Mouse (Mus musculus) heart, embryonic 10.5 days (tissue): Measurements from ENCODE around the gene 6430531B16Rik. TPM values are rescaled to one million over a fixed set of nuclear protein-coding genes. Genes with fewer than 3 reads are reported as not detected.
A peak's percentile ranks its signal among the peaks of the same experiment; 100 is the strongest.

Source experiments
- DNase-seq: peaks from one replicate; pipeline ENCODE4 v3.0.0-alpha.2; 2017; ENCODE audit warnings: low spot score
- H3K27ac ChIP-seq: fragments of 300-500 bp; sonication (generic); 2 replicates; pipeline ENCODE4 v1.5.1; 2016; ENCODE audit warnings: mild to moderate bottlenecking
- H3K27me3 ChIP-seq: fragments of 300-500 bp; sonication (generic); 2 replicates; pipeline ENCODE4 v1.6.1; 2016; ENCODE audit warnings: mild to moderate bottlenecking; ENCODE audit not compliant: poor library complexity, insufficient read depth, severe bottlenecking
- H3K36me3 ChIP-seq: fragments of 300-500 bp; sonication (generic); 2 replicates; pipeline ENCODE4 v1.6.1; 2016; ENCODE audit warnings: mild to moderate bottlenecking, moderate library complexity
- H3K4me1 ChIP-seq: fragments of 300-500 bp; sonication (generic); 2 replicates; pipeline ENCODE4 v1.6.1; 2016; ENCODE audit warnings: mild to moderate bottlenecking
- H3K4me3 ChIP-seq: fragments of 300-500 bp; sonication (generic); 2 replicates; pipeline ENCODE4 v1.5.1; 2016; ENCODE audit warnings: mild to moderate bottlenecking, moderate library complexity
- H3K9me3 ChIP-seq: fragments of 300-500 bp; sonication (generic); 2 replicates; pipeline ENCODE4 v1.6.1; 2016; ENCODE audit warnings: mild to moderate bottlenecking, moderate library complexity
- whole genome bisulfite sequencing: fragments of 180-500 bp; shearing (Covaris S2); methylation state at CpG from one replicate; pipeline ENCODE4 v1.1.7; 2016; 5-methylcytosine and 5-hydroxymethylcytosine counted together
- polyA plus RNA-seq: library from polyadenylated mRNA; unstranded; fragments of >200 nt; fragmentation: Nextera tagmentation; extraction: Ambion mirVana; gene quantifications from 2 replicates; pipeline ENCODE4 v1.2.1, GENCODE M21; 2016

The 6430531B16Rik gene
- polyA plus RNA-seq, 1 experiment from 2014 or later, result 0.33 TPM

DNA sequence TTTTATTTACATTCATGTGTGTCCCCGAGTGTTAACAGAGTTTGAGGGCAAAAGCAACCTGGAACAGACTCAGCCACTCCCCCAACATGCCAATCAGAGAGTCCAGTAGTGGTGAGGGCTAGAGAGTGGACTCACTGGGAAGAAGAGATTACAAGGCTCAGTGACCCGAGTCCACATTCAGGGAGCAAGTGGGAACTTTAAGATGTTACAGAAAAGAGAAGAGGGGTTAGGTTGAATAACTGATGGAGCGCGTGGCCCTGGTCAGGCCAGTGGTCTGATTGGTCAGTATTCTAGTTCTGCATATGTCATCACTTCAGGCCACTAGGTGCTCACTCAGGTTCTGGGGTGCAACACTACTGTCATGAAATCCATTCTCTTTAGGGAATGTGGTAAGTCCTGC, 11.4 kb downstream of the 6430531B16Rik start:
- DNase-seq, result no peak
- Histone ChIP-seq H3K36me3 (no peaks in the 10 kb centered on the region), H3K9me3 (no peaks in the 10 kb centered on the region), H3K27ac (no peak overlapping the region), H3K4me3 (no peak overlapping the region), H3K27me3 (peaks cover 76% of the 10 kb centered on the region), H3K4me1 (no peaks in the 10 kb centered on the region)
- WGBS, result 26% methylated on average over 4 of the region's 4 CpGs

DNA sequence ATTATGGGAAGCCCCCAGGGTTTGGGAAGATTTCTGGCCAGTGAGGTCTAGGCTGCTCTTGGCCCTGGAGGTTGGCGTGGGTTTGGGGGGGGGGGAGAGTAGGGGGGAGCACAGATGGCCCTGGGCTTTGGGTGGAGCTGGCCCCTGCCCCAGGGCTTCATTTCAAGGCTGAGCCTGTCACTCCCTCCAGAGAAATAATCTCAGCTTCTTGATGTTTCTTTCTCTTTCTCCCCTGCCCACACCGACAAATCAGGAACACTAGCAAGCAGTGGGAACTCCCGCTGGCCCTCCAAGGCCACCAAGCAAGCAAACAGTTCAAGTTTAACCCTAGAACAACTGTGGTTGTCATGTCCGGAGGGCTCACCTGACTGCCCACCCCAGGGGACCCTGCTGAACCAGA, 14.7 kb downstream of the 6430531B16Rik start:
- 59% methylated on average over 4 of the region's 4 CpGs for WGBS
- H3K27me3 ChIP-seq, result peaks cover 74% of the 10 kb centered on the region

DNA sequence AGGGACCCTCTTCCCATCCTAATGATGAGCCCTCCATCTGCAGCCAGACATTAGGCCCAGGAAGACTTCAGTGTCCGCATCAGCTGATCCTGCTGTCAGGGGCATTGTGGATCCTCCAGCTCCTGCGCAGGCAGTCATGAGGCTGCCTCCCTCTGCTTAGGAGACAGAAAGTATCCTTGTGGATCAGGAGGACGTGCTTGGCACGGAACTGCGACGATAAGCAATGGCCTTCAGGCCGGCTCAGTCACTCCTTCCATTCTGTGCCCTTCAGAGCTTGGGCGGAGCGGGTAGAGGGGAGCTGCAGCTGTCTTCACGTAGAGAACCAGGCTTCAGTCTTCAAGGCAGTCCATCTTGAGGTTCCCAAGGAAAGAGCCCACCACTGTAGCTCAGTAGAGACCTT, 17.4 kb downstream of the 6430531B16Rik start:
- WGBS, result 81% methylated on average over 10 of the region's 10 CpGs
- no peak for DNase-seq
- Histone ChIP-seq H3K4me1 (peaks cover 9% of the 10 kb centered on the region), H3K9me3 (no peaks in the 10 kb centered on the region), H3K36me3 (no peaks in the 10 kb centered on the region), H3K27ac (no peak overlapping the region), H3K4me3 (no peak overlapping the region), H3K27me3 (peaks cover 81% of the 10 kb centered on the region)

More for the DNA sequence above, 14.7 kb downstream of the 6430531B16Rik start:
- H3K4me3 ChIP-seq, result no peak overlapping the region
- H3K36me3 ChIP-seq, result no peaks in the 10 kb centered on the region
- no peak overlapping the region for H3K27ac ChIP-seq
- DNase-seq, result no peak
- H3K9me3 ChIP-seq, result no peaks in the 10 kb centered on the region
- no peaks in the 10 kb centered on the region for H3K4me1 ChIP-seq

DNA sequence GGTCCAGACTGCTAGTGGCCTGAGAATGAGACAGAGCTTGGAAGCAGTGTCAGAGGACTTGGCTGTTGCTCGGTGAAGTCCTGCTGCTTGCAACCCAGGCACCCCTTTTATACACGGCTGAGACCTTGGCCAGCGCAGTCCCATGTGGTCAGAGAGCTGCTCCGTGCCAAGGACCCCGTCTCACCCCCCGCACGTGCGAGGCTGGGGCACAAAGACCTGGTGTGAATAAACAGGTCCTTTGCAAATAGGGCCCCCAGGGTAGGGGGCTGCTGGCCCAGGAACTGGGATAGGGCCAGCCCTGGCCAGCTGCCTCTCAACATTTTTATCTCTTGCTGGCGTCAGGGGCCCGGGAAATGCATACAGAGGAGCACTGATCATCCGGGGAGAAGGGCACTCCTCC, 20.6 kb downstream of the 6430531B16Rik start:
- WGBS, result 25% methylated on average over 11 of the region's 11 CpGs
- Histone ChIP-seq H3K4me3 (0 out of 2 replicates have a peak overlapping the region, but pooled peaks have one; percentile 8), H3K9me3 (no peaks in the 10 kb centered on the region), H3K27ac (no peak overlapping the region; the same call in 1 of the 2 replicates), H3K4me1 (peaks cover 9% of the 10 kb centered on the region), H3K36me3 (no peaks in the 10 kb centered on the region), H3K27me3 (peaks cover 80% of the 10 kb centered on the region)
- no peak for DNase-seq

DNA sequence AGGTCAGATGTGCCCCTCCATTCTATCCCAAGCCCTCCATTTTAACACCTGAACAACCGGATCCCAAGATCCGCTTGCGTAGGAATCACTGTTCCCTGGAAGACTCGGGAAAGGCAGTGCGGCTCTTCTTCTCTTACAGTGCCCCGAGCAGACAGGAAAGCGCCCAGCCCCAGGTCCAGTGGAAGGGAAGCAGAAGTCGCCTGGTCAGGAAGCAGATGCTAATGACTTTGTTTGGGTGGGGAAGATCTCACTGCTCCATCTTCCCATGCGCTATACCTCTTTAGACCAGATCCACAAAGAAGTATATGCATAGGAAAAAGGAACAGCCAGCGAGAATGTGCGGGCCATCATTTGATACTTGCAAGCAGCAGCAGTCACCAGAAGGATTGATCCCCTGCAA, 21.1 kb downstream of the 6430531B16Rik start:
- Histone ChIP-seq H3K4me1 (peaks cover 9% of the 10 kb centered on the region), H3K9me3 (no peaks in the 10 kb centered on the region), H3K27ac (no peak overlapping the region), H3K36me3 (no peaks in the 10 kb centered on the region), H3K27me3 (peaks cover 80% of the 10 kb centered on the region), H3K4me3 (no peak overlapping the region)
- 47% methylated on average over 11 of the region's 11 CpGs for WGBS
- no peak for DNase-seq

DNA sequence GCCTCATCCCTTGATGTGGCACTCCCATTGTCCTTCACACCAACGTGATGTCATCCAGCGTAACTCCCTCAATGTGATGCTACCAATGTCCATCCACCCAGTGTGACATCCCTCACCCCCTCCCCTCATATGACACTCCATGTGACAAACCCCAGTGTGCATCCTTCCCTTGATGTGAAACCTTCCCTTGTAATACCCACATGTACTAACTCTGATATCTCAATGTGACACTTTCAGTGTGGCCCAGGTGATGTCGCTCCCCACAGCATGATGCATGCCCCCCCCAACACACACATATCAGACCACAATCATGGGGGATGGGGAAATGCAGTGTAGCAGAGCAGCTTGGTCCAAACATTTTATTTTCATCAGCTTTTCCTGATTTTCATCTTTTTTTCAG, 21.9 kb downstream of the 6430531B16Rik start:
- no peaks in the 10 kb centered on the region for H3K36me3 ChIP-seq
- 77% methylated on average over 3 of the region's 3 CpGs for WGBS
- peaks cover 77% of the 10 kb centered on the region for H3K27me3 ChIP-seq
- no peak overlapping the region for H3K4me3 ChIP-seq
- H3K9me3 ChIP-seq, result no peaks in the 10 kb centered on the region
- no peak overlapping the region for H3K27ac ChIP-seq
- peaks cover 15% of the 10 kb centered on the region for H3K4me1 ChIP-seq
- DNase-seq, result no peak

DNA sequence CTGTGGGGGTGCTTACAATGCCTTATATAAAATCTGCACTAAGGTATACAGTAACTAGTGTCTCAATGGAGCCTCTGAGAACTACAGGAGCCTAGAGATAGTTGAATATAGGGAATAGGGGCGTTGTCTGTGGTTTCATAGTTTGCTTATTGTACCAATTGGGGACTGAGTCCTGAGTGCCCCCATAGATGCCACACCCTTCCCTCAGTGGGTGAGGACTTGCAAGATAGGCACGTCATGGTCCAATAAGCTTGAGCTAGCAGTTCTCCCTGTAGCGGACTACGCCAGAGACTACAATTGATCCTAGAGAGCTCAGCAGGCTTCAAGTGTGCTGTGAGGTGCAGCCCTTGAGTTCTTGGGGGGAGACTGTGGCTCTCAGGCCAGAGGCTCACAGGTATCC, 23.1 kb downstream of the 6430531B16Rik start:
- DNase-seq, result no peak
- Histone ChIP-seq H3K4me3 (no peak overlapping the region), H3K27ac (no peak overlapping the region), H3K27me3 (peaks cover 66% of the 10 kb centered on the region), H3K4me1 (peaks cover 18% of the 10 kb centered on the region), H3K36me3 (no peaks in the 10 kb centered on the region), H3K9me3 (no peaks in the 10 kb centered on the region)
- WGBS, result 86% methylated on average over 4 of the region's 4 CpGs

DNA sequence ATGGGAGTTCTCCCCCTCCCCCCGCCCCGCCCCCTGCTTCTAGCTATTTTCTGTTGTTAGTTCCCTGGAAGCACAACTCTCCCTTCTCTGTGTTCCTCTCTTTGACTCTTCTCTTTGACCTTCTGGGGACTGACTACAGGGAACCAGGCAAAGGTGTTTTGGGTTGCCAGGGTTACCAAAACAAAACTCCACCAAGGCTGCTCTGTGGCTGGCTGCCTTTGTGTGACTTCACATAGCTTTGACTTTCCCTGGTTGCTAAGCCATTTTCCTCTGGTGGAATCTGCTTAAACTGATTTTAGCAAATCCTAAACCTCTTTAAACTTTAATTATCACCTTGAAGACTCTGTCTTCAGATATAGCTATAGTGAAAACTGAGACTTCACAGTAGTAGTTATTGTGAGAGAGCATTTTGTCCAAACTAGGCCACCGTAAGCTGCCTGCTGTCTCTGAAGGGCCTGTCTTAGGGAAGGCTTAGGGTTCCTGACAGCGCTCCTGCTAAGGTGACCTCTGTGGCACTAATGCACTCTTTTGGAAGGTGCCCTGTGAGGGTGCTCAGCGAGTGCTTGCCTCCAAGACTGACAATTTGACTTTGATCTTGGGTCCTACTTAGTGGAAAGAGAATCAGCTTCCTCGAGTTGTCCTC, 26.4 kb downstream of the 6430531B16Rik start:
- Histone ChIP-seq H3K4me1 (peaks cover 19% of the 10 kb centered on the region), H3K36me3 (no peaks in the 10 kb centered on the region), H3K4me3 (no peak overlapping the region), H3K9me3 (no peaks in the 10 kb centered on the region), H3K27ac (no peak overlapping the region), H3K27me3 (peaks cover 64% of the 10 kb centered on the region)
- 54% methylated on average over 6 of the region's 6 CpGs for WGBS
- DNase-seq, result no peak

DNA sequence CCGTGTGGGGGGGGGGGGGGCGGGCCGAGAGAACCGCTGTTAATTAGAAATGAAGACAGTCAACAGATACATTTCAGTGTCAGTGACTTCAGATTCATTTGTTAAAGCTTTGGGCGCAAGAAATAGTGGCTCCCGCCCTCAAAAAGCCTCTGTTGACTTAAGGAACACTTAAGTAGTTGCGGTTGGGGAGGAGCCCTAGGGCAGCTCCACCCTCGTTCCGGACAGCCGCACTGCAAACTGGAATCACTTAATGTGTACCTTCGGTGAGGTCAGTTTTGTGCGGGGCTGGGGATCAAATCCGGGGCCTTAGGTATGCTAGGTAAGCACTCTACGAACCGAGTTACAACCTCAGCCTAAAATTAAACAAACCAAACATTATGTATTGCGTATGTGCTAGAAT, 27.5 kb downstream of the 6430531B16Rik start:
- Histone ChIP-seq H3K27me3 (peaks cover 64% of the 10 kb centered on the region), H3K36me3 (no peaks in the 10 kb centered on the region), H3K27ac (peak overlapping the region; percentile 83; the same call in 1 of the 2 replicates), H3K4me3 (peak overlapping the region; percentile 69), H3K4me1 (peaks cover 19% of the 10 kb centered on the region), H3K9me3 (no peaks in the 10 kb centered on the region)
- no peak for DNase-seq
- WGBS, result 4% methylated on average over 16 of the region's 16 CpGs

DNA sequence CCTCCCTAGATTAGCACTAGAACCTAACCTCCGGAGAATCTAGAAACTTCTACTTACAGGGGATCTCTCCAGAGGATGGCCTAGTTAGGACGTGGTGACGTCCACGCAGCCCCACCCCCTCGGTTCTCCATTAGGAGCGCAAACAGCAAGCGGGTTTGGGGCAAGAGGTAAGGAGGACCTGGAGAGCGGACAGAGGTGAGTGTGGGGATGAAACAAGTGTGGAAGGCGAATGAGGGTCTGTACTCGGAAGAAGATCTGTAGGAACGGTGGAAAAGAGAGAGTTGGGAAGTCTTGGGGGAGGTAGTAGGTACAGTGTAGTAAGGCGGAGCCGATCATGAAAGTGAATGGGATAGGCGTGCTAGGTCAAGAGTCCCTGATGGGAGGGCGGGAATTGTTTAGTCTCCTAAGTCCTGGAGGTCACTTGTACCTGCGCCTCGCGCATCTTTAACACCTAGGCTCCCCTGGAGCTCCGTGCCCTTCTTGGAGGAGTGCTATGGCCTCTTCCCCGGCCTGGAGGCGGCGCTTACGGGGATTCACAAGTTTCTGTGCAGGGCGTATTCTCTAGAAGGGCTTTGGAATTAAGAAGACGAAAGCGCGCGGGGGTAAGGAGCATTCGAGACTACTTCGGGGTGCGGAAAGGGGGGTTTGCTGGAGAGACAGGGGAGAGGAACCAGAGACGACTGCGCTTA, 28.1 kb downstream of the 6430531B16Rik start:
- peaks cover 64% of the 10 kb centered on the region for H3K27me3 ChIP-seq
- H3K4me1 ChIP-seq, result peaks cover 19% of the 10 kb centered on the region
- H3K9me3 ChIP-seq, result no peaks in the 10 kb centered on the region
- under 1% methylated on average over 33 of the region's 33 CpGs for WGBS
- no peaks in the 10 kb centered on the region for H3K36me3 ChIP-seq
- peak overlapping the region; percentile 69 for H3K4me3 ChIP-seq
- H3K27ac ChIP-seq, result peak overlapping the region; percentile 83
- peak; percentile 84 for DNase-seq

DNA sequence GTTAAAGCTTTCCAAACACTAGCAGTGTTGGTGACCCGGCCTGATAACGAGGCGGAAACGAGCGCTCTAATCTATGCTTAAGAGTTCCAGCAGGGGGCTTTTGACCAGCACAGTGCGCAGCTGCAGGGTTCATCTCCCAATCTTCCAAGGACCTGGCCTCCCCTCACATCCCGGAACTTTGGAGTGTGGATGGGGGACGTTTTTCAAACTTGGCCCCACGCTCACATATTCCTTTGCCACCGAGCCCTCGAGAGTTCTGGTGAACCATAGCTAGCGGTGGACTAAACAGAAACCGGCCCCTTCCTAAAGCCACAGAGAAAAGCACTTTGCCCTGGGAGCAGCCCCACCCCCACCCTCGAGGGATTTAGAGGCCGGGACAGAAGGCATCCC, 28.7 kb downstream of the 6430531B16Rik start:
- peak overlapping the region; percentile 83 for H3K27ac ChIP-seq
- H3K27me3 ChIP-seq, result peaks cover 64% of the 10 kb centered on the region
- H3K4me3 ChIP-seq, result peak overlapping the region; percentile 69
- DNase-seq, result peak; percentile 89
- peaks cover 19% of the 10 kb centered on the region for H3K4me1 ChIP-seq
- no peaks in the 10 kb centered on the region for H3K36me3 ChIP-seq
- WGBS, result under 1% methylated on average over 15 of the region's 15 CpGs
- no peaks in the 10 kb centered on the region for H3K9me3 ChIP-seq

DNA sequence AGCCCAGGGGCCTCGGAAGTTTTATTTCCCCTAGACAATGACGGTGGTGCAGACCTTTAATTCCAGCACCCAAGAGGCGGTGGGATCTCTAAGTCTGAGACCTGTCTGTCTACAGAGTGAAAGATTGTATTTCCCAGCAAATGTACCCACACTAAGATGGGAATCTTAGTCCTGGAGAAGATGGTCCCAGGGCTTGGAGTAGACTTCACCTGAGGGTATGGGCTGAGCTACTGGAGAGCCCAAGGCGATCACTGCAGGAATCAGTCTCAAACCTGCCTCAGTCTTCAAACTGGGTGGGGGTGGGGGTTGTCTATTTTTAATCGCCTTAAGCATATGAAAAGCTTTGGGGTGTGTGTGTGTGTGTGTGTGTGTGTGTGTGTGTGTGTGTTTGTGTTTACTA, 32.5 kb downstream of the 6430531B16Rik start:
- Histone ChIP-seq H3K9me3 (no peaks in the 10 kb centered on the region), H3K36me3 (no peaks in the 10 kb centered on the region), H3K4me1 (peaks cover 26% of the 10 kb centered on the region), H3K4me3 (no peak overlapping the region), H3K27me3 (peaks cover 87% of the 10 kb centered on the region), H3K27ac (no peak overlapping the region)
- 29% methylated on average over 5 of the region's 5 CpGs for WGBS
- no peak for DNase-seq

DNA sequence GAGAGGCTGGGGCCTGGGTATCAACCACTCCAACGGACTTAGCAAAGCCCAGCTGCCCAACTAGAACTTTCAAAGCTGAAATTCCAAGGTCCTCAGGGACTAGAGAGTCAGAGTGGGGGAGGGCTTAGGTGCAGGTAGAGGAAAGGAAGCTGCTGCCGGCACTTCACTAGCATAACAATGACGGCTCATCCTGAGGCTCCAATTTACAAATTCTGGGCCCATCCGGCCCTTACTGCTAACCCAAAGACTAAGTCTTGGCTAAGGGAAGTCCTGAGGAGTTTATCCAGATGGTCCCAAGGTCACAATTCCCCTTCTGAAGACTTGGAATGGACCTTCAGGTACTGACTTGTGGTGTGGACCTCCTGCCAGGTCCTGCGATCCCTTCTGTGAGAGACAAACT, 33.0 kb downstream of the 6430531B16Rik start:
- H3K9me3 ChIP-seq, result no peaks in the 10 kb centered on the region
- no peak overlapping the region for H3K4me3 ChIP-seq
- peaks cover 24% of the 10 kb centered on the region for H3K4me1 ChIP-seq
- peaks cover 92% of the 10 kb centered on the region for H3K27me3 ChIP-seq
- WGBS, result 14% methylated on average over 5 of the region's 5 CpGs
- H3K36me3 ChIP-seq, result no peaks in the 10 kb centered on the region
- no peak for DNase-seq
- H3K27ac ChIP-seq, result no peak overlapping the region
